Mouse (Mus musculus) kidney, embryonic 14.5 days (tissue): ENCODE measurements around the gene Adad2. TPM values are rescaled to one million over a fixed set of nuclear protein-coding genes. Genes with fewer than 3 reads are reported as not detected.

Source experiments
- ATAC-seq: fragments of 200-750 bp; cut with Nextera tagmentation; 2 replicates; pipeline ENCODE4 v1.8.0; 2017; ENCODE audit warnings: moderate number of reproducible peaks, mild to moderate bottlenecking, moderate TSS enrichment, moderate library complexity; ENCODE audit not compliant: low FRiP score, low TSS enrichment
- H3K27ac ChIP-seq: fragments of 300-500 bp; sonication (generic); 2 replicates; pipeline ENCODE4 v1.5.1; 2014; ENCODE audit warnings: low read depth, mild to moderate bottlenecking, low read length, moderate library complexity, mixed read lengths
- H3K27me3 ChIP-seq: fragments of 300-500 bp; sonication (generic); 2 replicates; pipeline ENCODE4 v1.6.1; 2014; ENCODE audit warnings: mild to moderate bottlenecking, low read length; ENCODE audit not compliant: control insufficient read depth, insufficient read depth
- H3K36me3 ChIP-seq: fragments of 300-500 bp; sonication (generic); 2 replicates; pipeline ENCODE4 v1.6.1; 2014; ENCODE audit warnings: low read length, mixed read lengths; ENCODE audit not compliant: control insufficient read depth, insufficient read depth
- H3K4me1 ChIP-seq: fragments of 300-500 bp; sonication (generic); 2 replicates; pipeline ENCODE4 v1.6.1; 2014; ENCODE audit warnings: low read length, mixed read lengths; ENCODE audit not compliant: control insufficient read depth, insufficient read depth
- H3K4me2 ChIP-seq: fragments of 300-500 bp; sonication (generic); replicated peaks from 2 replicates; pipeline ENCODE4 v1.6.1; 2014; ENCODE audit warnings: low read depth, mild to moderate bottlenecking, low read length
- H3K4me3 ChIP-seq: fragments of 300-500 bp; sonication (generic); 2 replicates; pipeline ENCODE4 v1.5.1; 2014; ENCODE audit warnings: mild to moderate bottlenecking, low read length
- H3K9ac ChIP-seq: fragments of 300-500 bp; sonication (generic); 2 replicates; pipeline ENCODE4 v1.6.1; 2014; ENCODE audit warnings: low read depth, mild to moderate bottlenecking, low read length, moderate library complexity
- H3K9me3 ChIP-seq: fragments of 300-500 bp; sonication (generic); 2 replicates; pipeline ENCODE4 v1.6.1; 2016; ENCODE audit warnings: low read length; ENCODE audit not compliant: control insufficient read depth
- WGBS: fragments of 180-500 bp; shearing (Covaris S2); extraction: QIAGEN DNeasy Blood & Tissue Kit; methylation state at CpG from one replicate; pipeline ENCODE4 v1.1.7; 2014; 5-methylcytosine and 5-hydroxymethylcytosine counted together
- polyA plus RNA-seq: library from polyadenylated mRNA; unstranded; fragments of >200 nt; fragmentation: Nextera tagmentation; extraction: Ambion mirVana; gene quantifications from 2 replicates; pipeline ENCODE4 v1.2.1, GENCODE M21; 2014

Adad2 gene
- polyA plus RNA-seq, 1 experiment from 2014 or later: not detected

DNA sequence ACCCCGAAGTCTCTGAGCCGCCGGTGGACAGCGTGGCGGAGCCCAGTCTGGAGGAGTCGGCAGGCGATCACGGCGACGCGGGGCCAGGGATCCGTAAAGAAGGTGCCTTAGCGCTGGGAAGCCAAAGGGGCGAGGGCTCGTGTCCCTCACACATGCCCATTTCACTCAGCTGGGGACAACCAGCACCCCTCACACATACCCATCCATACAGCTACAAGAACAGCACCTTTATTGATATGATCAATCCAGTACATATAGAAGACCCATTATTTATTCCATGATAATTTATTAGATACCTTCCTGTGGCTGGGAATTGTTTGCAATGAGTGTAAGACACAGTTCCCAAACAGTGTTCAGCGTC, 37.2 kb upstream of the Adad2 start:
- Histone ChIP-seq H3K36me3 (no peaks in the 10 kb centered on the region), H3K4me3 (peak overlapping the region; percentile 70), H3K4me2 (peak overlapping the region; percentile 98), H3K9ac (peak overlapping the region; percentile 76), H3K27ac (no peak overlapping the region), H3K9me3 (no peaks in the 10 kb centered on the region), H3K4me1 (peaks cover 5% of the 10 kb centered on the region; the same call in 1 of the 2 replicates), H3K27me3 (peaks cover 4% of the 10 kb centered on the region)
- peak; percentile 52; the same call in 1 of the 2 replicates for ATAC-seq
- WGBS: 1% methylated on average over 16 of the region's 16 CpGs

DNA sequence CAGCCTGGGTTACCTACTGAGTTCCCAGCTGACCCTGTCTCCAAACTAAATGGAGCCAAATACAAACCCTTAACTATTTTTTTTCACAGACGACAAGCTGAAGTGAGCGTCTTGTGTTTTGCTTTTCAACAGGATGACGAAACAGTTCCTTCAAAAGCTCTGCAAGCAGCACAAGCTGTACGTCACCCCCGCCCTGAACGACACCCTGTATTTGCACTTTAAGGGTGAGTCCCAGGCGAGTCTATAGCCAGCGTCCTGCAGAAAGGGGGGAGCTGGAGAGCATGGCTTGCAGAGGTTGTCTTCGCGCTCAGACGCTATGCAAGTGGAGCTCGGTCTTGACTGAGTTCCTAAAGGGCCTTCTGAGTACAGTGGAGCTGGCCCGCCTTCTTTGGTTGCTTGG, 33.5 kb upstream of the Adad2 start:
- no peak overlapping the region for H3K9ac ChIP-seq
- H3K4me1 ChIP-seq: peaks cover under 1% of the 10 kb centered on the region; the same call in 1 of the 2 replicates
- no peaks in the 10 kb centered on the region for H3K9me3 ChIP-seq
- H3K4me2 ChIP-seq: no peak overlapping the region
- WGBS: 40% methylated on average over 13 of the region's 13 CpGs
- no peak for ATAC-seq
- peaks cover 4% of the 10 kb centered on the region; the same call in 1 of the 2 replicates for H3K27me3 ChIP-seq
- no peak overlapping the region for H3K27ac ChIP-seq
- H3K36me3 ChIP-seq: no peaks in the 10 kb centered on the region
- no peak overlapping the region for H3K4me3 ChIP-seq

DNA sequence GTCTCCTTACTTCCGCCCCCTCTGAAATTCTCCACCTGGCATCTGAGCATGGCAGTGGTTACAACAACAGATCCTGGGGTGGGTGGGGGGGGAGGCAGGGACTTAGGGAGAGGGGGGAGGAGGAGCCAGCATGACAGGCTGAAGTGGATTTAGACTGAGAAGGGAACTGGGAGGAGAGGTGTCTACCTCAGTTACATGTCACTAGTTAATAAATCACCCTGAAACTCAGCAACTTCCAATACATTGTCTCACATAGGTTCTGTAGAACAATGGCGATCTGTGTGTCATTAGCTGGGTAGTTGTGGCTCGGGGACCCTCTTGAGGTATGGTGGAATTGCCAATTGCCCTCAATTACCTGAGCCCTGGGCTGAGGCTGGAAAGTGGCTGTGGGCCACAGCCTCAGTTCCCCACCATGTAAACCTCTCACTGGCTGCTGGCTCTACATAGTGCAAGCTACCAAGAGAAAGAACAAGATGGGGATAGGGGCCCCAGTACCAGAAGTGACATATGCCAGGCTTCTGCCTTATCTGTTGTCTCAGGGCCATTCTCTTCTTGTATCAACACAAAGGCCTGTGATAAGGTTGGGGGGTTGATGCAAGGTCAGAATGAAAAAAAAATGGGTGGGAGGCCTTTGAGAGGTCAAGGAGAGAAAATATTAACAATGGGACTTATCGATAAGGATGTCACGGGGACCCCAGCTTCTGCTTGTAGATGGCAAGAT, 31.9 kb upstream of the Adad2 start:
- Histone ChIP-seq H3K4me3 (no peak overlapping the region), H3K4me1 (no peaks in the 10 kb centered on the region), H3K36me3 (no peaks in the 10 kb centered on the region), H3K27ac (no peak overlapping the region), H3K4me2 (no peak overlapping the region), H3K27me3 (peaks cover 4% of the 10 kb centered on the region; the same call in 1 of the 2 replicates), H3K9ac (no peak overlapping the region), H3K9me3 (no peaks in the 10 kb centered on the region)
- WGBS: 75% methylated on average over 5 of the region's 5 CpGs
- ATAC-seq: no peak

DNA sequence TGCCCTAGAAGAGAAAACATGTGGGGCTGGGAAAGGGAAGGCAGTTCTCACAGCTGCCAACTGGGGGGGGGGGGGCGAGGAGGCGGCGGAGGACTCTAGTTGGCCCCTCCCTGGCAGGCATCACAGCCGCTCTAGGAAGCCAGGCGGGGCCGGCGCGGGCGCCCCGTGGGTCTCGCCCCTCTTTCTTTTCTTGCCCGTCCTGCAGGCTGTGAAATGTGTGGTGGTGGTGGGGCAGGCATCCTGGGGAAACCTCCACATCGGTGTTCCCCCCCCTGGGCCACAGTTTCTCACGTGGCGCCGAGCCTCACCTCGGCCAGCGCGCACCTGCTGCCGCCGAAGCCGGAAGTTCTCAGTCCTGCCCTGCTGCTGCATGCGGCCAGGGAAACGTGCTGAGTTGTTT, 26.6 kb upstream of the Adad2 start:
- peak; percentile 60; the same call in 1 of the 2 replicates for ATAC-seq
- 18% methylated on average over 18 of the region's 24 CpGs for WGBS
- Histone ChIP-seq H3K4me1 (no peaks in the 10 kb centered on the region), H3K36me3 (no peaks in the 10 kb centered on the region), H3K27ac (no peak overlapping the region), H3K27me3 (no peaks in the 10 kb centered on the region), H3K9me3 (no peaks in the 10 kb centered on the region), H3K4me2 (peak overlapping the region; percentile 49), H3K4me3 (peak overlapping the region; percentile 30), H3K9ac (peak overlapping the region; percentile 45; the same call in 1 of the 2 replicates)

DNA sequence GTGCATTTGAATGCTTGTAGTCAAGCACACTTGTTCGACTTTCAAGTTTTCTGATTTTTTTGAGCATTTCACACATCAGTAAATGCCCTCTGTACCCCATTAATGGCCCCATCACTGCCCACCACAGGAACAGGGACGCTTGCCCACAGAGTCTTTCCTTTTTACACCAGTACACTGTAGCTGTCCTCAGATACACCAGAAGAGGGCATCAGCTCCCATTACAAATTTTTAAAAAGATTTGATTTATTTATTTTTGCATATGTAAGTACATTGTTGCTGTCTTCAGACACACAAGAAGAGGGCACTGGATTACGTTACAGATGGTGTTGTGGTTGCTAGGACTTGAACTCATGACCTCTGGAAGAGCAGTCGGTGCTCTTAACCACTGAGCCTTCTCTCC, 24.2 kb upstream of the Adad2 start:
- WGBS: 55% methylated on average over 4 of the region's 4 CpGs
- Histone ChIP-seq H3K36me3 (no peaks in the 10 kb centered on the region), H3K9me3 (no peaks in the 10 kb centered on the region), H3K4me3 (no peak overlapping the region), H3K9ac (no peak overlapping the region), H3K27me3 (no peaks in the 10 kb centered on the region), H3K27ac (no peak overlapping the region), H3K4me2 (no peak overlapping the region), H3K4me1 (no peaks in the 10 kb centered on the region)
- 0 out of 2 replicates have a peak, but pooled peaks have one; percentile 43 for ATAC-seq

DNA sequence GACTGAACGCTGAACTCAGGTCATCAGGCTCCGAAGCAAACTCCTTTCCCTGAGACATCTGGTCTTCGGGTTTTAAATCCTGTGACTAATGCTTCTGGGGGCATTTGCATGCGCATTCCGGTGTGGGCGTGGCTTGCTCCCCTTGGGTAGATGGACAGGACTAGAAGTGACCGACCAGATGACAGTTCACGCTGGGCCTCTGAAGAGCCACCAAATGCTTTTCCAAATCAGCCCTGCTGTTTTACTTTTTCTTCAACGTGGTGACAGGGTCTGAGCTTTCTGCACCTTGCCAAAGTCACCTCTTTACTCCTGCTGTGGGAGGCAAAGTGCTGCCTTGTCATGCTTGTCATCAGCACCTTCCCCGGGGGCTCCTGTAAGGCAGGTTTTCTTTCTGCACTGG, 23.7 kb upstream of the Adad2 start:
- no peak for ATAC-seq
- Histone ChIP-seq H3K27ac (no peak overlapping the region), H3K4me3 (no peak overlapping the region), H3K27me3 (no peaks in the 10 kb centered on the region), H3K36me3 (no peaks in the 10 kb centered on the region), H3K4me1 (no peaks in the 10 kb centered on the region), H3K9ac (no peak overlapping the region), H3K4me2 (no peak overlapping the region), H3K9me3 (no peaks in the 10 kb centered on the region)
- WGBS: 24% methylated on average over 10 of the region's 10 CpGs

DNA sequence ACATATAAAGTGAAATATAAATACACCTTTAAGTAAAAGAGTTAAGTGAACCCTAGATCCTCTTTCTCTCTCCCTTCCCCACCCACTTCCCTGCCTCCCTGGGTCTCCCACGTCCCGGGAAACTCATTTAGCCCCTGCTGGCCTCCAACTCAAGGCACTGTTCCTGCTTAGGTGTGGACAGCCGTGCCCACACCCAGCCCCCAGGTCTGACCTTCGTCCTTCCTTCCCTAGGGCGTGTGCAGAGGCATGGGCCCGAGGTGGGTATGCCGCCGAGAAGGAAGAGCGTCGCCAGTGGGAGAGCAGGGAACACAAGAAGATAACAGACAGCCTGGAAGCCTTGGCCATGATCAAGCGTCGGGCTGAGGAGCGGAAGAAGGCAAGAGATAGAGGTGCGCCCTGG, 22.2 kb upstream of the Adad2 start:
- Histone ChIP-seq H3K4me3 (no peak overlapping the region), H3K4me2 (no peak overlapping the region), H3K9me3 (no peaks in the 10 kb centered on the region), H3K27ac (no peak overlapping the region), H3K27me3 (no peaks in the 10 kb centered on the region), H3K4me1 (no peaks in the 10 kb centered on the region), H3K36me3 (no peaks in the 10 kb centered on the region), H3K9ac (no peak overlapping the region)
- no peak for ATAC-seq
- 77% methylated on average over 14 of the region's 14 CpGs for WGBS

DNA sequence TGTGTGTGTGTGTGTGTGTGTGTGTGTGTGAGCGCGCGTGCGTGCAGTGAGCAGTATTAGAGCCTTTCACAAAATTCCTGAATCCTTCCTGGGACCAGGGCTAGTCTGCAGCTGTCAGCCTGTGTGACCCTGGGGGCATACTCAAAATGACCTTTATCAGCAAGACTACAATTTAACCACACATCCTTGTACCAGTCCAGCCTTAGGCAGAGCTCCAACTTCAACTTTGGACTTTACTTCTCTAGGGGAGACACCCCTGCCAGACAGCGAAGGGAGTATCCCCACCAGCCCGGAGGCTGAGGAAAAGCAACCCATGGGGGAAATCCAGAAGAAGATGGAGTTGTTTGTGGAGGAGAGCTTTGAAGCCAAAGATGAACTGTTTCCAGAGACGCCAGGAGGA, 21.1 kb upstream of the Adad2 start:
- H3K27me3 ChIP-seq: no peaks in the 10 kb centered on the region
- no peak overlapping the region for H3K27ac ChIP-seq
- no peak overlapping the region for H3K4me2 ChIP-seq
- no peak overlapping the region for H3K4me3 ChIP-seq
- H3K9ac ChIP-seq: no peak overlapping the region
- 91% methylated on average over 7 of the region's 7 CpGs for WGBS
- ATAC-seq: no peak
- H3K4me1 ChIP-seq: no peaks in the 10 kb centered on the region
- H3K9me3 ChIP-seq: no peaks in the 10 kb centered on the region
- H3K36me3 ChIP-seq: no peaks in the 10 kb centered on the region

DNA sequence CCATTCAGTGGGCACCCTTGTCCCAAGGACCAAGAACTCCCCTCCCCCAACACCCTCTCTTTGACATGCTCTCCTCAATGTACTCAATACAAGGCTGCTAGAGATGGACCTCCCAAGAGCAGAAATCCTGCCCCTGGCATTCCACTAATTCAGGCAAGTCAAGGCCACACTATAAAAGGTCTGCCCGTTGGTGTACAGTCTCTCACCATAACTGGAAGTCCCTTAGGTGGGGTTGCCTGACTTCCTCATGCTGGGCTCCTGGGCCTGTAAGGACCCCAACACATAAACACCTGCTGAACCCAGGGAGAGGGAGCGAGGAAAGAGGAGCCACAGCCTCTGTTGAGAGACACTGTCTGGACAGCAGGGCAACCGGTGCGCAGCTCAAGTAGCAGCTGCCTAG, 8.8 kb upstream of the Adad2 start:
- Histone ChIP-seq H3K9ac (peak overlapping the region; percentile 75; the same call in 1 of the 2 replicates), H3K4me1 (peaks cover 8% of the 10 kb centered on the region; the same call in 1 of the 2 replicates), H3K9me3 (no peaks in the 10 kb centered on the region), H3K4me2 (peak overlapping the region; percentile 82; the same call in 1 of the 2 replicates), H3K27me3 (no peaks in the 10 kb centered on the region), H3K36me3 (peaks cover 36% of the 10 kb centered on the region), H3K4me3 (peak overlapping the region; percentile 73; the same call in 1 of the 2 replicates), H3K27ac (no peak overlapping the region)
- 94% methylated on average over 4 of the region's 4 CpGs for WGBS
- no peak for ATAC-seq
